Mouse (Mus musculus): ENCODE measurements around the gene Gm49358.

The Gm49358 gene

GRCm38 (mm10) chr10:86880071-86880806, 116.5 kb downstream of the Gm49358 start:
- no peak for DNase-seq

DNA sequence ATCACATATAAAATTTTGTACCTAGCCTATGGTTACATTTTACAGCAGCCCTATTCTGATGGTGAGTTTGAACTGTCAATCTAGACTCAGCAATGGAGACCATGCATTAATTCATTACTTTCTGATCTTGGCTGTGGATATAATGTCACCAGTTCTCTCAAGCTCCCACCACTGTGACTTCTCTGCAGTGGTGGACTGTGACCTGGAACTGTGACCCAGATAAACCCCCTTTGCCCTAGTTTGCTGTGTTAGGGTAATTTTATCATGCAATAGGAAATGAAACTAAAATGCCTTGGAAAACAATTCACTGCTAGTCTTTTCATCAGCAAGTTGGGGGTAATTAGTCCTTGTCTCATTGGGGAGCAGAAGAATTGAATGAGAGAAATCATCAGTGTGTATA, 117.7 kb downstream of the Gm49358 start:
- no peak for DNase-seq
